Comparison of ENCODE assay signal across 28 mouse cellular contexts in the genomic region with DNA sequence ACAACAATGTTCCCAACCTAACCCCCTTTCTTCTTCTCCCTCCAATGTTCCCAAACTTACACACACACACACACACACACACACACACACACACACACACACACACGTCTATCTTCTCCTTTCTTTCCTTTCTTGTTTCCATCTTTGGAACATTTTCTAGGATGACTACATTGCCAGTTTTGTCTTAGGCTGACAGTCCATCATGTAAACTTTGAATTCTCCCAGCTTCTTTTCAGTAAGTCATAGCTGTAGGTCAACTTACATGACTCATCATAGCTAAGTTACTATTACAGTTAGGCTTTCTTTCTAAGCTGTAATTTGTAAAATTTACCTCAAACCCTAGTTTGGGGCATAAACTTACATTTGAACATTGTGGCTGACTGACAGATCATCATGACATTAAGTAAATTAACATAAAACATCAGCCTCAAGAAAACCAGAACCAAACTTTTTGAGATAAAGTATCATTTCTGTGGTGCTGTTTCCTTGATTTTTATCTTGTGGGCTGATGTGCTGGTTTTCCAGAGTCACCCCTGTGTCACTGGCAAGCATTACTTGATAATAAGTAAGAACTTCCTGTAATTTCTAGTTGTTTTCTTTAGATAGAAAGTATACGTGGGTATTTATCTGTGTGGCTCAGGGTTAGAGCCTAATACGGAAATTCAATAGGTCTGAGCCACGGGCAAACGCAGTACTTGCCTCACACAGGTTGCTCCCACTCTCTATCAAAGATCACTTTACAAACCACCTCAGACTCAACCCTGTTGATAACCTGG.
DNase-seq lines count a peak whose midpoint lies in the region; ATAC-seq lines count a peak whose summit lies in the region.
"Had no signal": no experiment of that assay in that cellular context is flagged by ENCODE, and none has a peak within 500 bp of the region (broad histone marks: within the 10 kb centered on the region; RNA-seq: fewer than 3 reads in every experiment).

No protein-coding gene starts in this region.

- peak; percentile 34 for DNase-seq in CD4-positive helper T cell, adult 2 months (ENCODE audit: low read depth, low spot score)
- peak; percentile 70 for DNase-seq in MEL-GATA-1-ER (ENCODE audit: extremely low read depth, low read depth)
- no peak for DNase-seq in cerebellum, postnatal 25 days
- no peak for DNase-seq in forebrain, embryonic 10.5 days (ENCODE audit: extremely low spot score, low spot score)
- DNase-seq: adrenal gland, postnatal 14 days; cerebellum, adult 18-20 months; cerebellum, postnatal 10 days; forebrain, postnatal 0 days; heart, postnatal 10 days; kidney, adult 9 months; kidney, postnatal 14 days; layer of hippocampus, adult 9-11 months; liver, embryonic 13.5 days; lung, adult 18-20 months; right cerebral cortex, adult 18-20 months had no signal

- no peaks in the 10 kb centered on the region for H3K36me3 ChIP-seq in forebrain, embryonic 10.5 days (replicated peaks)
- H3K36me3 ChIP-seq in kidney, embryonic 14.5 days (ENCODE audit: control insufficient read depth, insufficient read depth, low read length): no peaks in the 10 kb centered on the region
- H3K36me3 ChIP-seq: heart, embryonic 13.5 days; hindbrain, embryonic 10.5 days; limb, embryonic 10.5 days; limb, embryonic 15.5 days; liver, embryonic 13.5 days; midbrain, embryonic 10.5 days; neural tube, embryonic 12.5 days had no signal

- H3K4me2 ChIP-seq in kidney, embryonic 14.5 days (replicated peaks; ENCODE audit: low read depth, low read length): no peak overlapping the region
- H3K4me2 ChIP-seq: heart, embryonic 13.5 days; limb, embryonic 15.5 days; liver, embryonic 13.5 days; neural tube, embryonic 12.5 days had no signal

- ATAC-seq in granulocyte monocyte progenitor cell, adult 5-6 weeks (replicated peaks; ENCODE audit: poor library complexity, severe bottlenecking): peak; percentile 14; the same call in 1 of the 2 replicates
- ATAC-seq in kidney, embryonic 14.5 days (ENCODE audit: low FRiP score, low TSS enrichment): no peak
- ATAC-seq: forebrain, postnatal 0 days; hindbrain, embryonic 16.5 days; intestine, postnatal 0 days; lung, postnatal 0 days; midbrain, embryonic 16.5 days had no signal

- WGBS in forebrain, embryonic 10.5 days: 83% methylated on average over 5 of the region's 5 CpGs
- 58% methylated on average over 5 of the region's 5 CpGs for WGBS in kidney, embryonic 14.5 days

- H3K4me3 ChIP-seq in forebrain, embryonic 10.5 days: no peak overlapping the region
- H3K4me3 ChIP-seq in kidney, embryonic 14.5 days (ENCODE audit: low read length): no peak overlapping the region
- H3K4me3 ChIP-seq: heart, embryonic 13.5 days; hindbrain, embryonic 10.5 days; limb, embryonic 10.5 days; limb, embryonic 15.5 days; liver, embryonic 13.5 days; midbrain, embryonic 10.5 days; neural tube, embryonic 12.5 days had no signal

- no peak overlapping the region for H3K27ac ChIP-seq in forebrain, embryonic 10.5 days
- no peak overlapping the region for H3K27ac ChIP-seq in kidney, embryonic 14.5 days (ENCODE audit: low read depth, low read length)
- H3K27ac ChIP-seq: heart, embryonic 13.5 days; hindbrain, embryonic 10.5 days; limb, embryonic 10.5 days; limb, embryonic 15.5 days; liver, embryonic 13.5 days; macrophage; midbrain, embryonic 10.5 days; neural tube, embryonic 12.5 days had no signal

- no peaks in the 10 kb centered on the region for H3K4me1 ChIP-seq in forebrain, embryonic 10.5 days
- no peaks in the 10 kb centered on the region for H3K4me1 ChIP-seq in kidney, embryonic 14.5 days (ENCODE audit: control insufficient read depth, insufficient read depth, low read length)
- H3K4me1 ChIP-seq: heart, embryonic 13.5 days; hindbrain, embryonic 10.5 days; limb, embryonic 10.5 days; limb, embryonic 15.5 days; midbrain, embryonic 10.5 days; neural tube, embryonic 12.5 days had no signal

- no peaks in the 10 kb centered on the region for H3K9me3 ChIP-seq in forebrain, embryonic 10.5 days
- H3K9me3 ChIP-seq in kidney, embryonic 14.5 days (ENCODE audit: control insufficient read depth, low read length): no peaks in the 10 kb centered on the region
- H3K9me3 ChIP-seq: heart, embryonic 13.5 days; hindbrain, embryonic 10.5 days; limb, embryonic 10.5 days; limb, embryonic 15.5 days; liver, embryonic 13.5 days; midbrain, embryonic 10.5 days; neural tube, embryonic 12.5 days had no signal

- H3K9ac ChIP-seq in kidney, embryonic 14.5 days (ENCODE audit: low read depth, low read length): no peak overlapping the region
- H3K9ac ChIP-seq: forebrain, postnatal 0 days; heart, embryonic 13.5 days; limb, embryonic 15.5 days; liver, embryonic 13.5 days; neural tube, embryonic 12.5 days had no signal

- H3K27me3 ChIP-seq in forebrain, embryonic 10.5 days (ENCODE audit: poor library complexity, severe bottlenecking): no peaks in the 10 kb centered on the region
- no peaks in the 10 kb centered on the region for H3K27me3 ChIP-seq in kidney, embryonic 14.5 days (ENCODE audit: control insufficient read depth, insufficient read depth, low read length)
- H3K27me3 ChIP-seq: heart, embryonic 13.5 days; limb, embryonic 15.5 days; liver, embryonic 13.5 days; neural tube, embryonic 12.5 days had no signal

Comparison
In these comparisons a context has a peak if more than half of its experiments do, and no peak if none do; other contexts are left out.
1. DNase-seq: peak in CD4-positive helper T cell, adult 2 months (single experiment) and MEL-GATA-1-ER (single experiment); none in cerebellum, postnatal 25 days (0 of 2) and forebrain, embryonic 10.5 days (single experiment).